Mouse (Mus musculus): ENCODE results near the gene Ndufaf4. TPM values are rescaled to one million over a fixed set of nuclear protein-coding genes. Genes with fewer than 3 reads are reported as not detected.

The Ndufaf4 gene
- polyA plus RNA-seq, 1 experiment from 2014 or later = 68.6 TPM

GRCm38 (mm10) chr4:24920006-24920577 is 22.2 kb downstream of the Ndufaf4 start:
- Histone ChIP-seq H3K9me3 (no peaks in the 10 kb centered on the region), H3K4me1 (no peaks in the 10 kb centered on the region), H3K36me3 (no peaks in the 10 kb centered on the region), H3K27me3 (ENCODE audit: insufficient read depth, poor library complexity, severe bottlenecking) (no peaks in the 10 kb centered on the region), H3K4me3 (no peak overlapping the region), H3K27ac (no peak overlapping the region)
- DNase-seq (ENCODE audit: low spot score) = no peak
- 83% methylated on average over 5 of the region's 5 CpGs for WGBS

GRCm38 (mm10) chr4:24924726-24925125 is 26.8 kb downstream of the Ndufaf4 start:
- DNase-seq (ENCODE audit: low spot score) = no peak

GRCm38 (mm10) chr4:24928260-24928780 is 30.4 kb downstream of the Ndufaf4 start:
- Histone ChIP-seq H3K9me3 (no peaks in the 10 kb centered on the region), H3K27me3 (ENCODE audit: insufficient read depth, poor library complexity, severe bottlenecking) (no peaks in the 10 kb centered on the region), H3K4me3 (no peak overlapping the region), H3K4me1 (no peaks in the 10 kb centered on the region), H3K27ac (no peak overlapping the region), H3K36me3 (no peaks in the 10 kb centered on the region)
- WGBS = 81% methylated on average over 5 of the region's 5 CpGs
- no peak for DNase-seq (ENCODE audit: low spot score)

More at GRCm38 (mm10) chr4:24924726-24925125, 26.8 kb downstream of the Ndufaf4 start:
- 69% methylated on average over 2 of the region's 2 CpGs for WGBS
- no peaks in the 10 kb centered on the region for H3K36me3 ChIP-seq
- no peaks in the 10 kb centered on the region for H3K9me3 ChIP-seq
- no peaks in the 10 kb centered on the region for H3K4me1 ChIP-seq
- H3K27ac ChIP-seq = no peak overlapping the region
- H3K27me3 ChIP-seq (ENCODE audit: insufficient read depth, poor library complexity, severe bottlenecking) = no peaks in the 10 kb centered on the region
- no peak overlapping the region for H3K4me3 ChIP-seq

GRCm38 (mm10) chr4:24928926-24929325 is 31.0 kb downstream of the Ndufaf4 start:
- 82% methylated on average over 5 of the region's 5 CpGs for WGBS

GRCm38 (mm10) chr4:24942728-24943424 is 45.0 kb downstream of the Ndufaf4 start:
- no peak overlapping the region for H3K4me3 ChIP-seq
- H3K4me1 ChIP-seq = no peaks in the 10 kb centered on the region
- no peaks in the 10 kb centered on the region for H3K27me3 ChIP-seq (ENCODE audit: insufficient read depth, poor library complexity, severe bottlenecking)
- H3K27ac ChIP-seq = no peak overlapping the region
- H3K9me3 ChIP-seq = no peaks in the 10 kb centered on the region
- H3K36me3 ChIP-seq = no peaks in the 10 kb centered on the region
- WGBS = 64% methylated on average over 6 of the region's 6 CpGs
- no peak for DNase-seq (ENCODE audit: low spot score)

More at GRCm38 (mm10) chr4:24928926-24929325, 31.0 kb downstream of the Ndufaf4 start:
- no peaks in the 10 kb centered on the region for H3K9me3 ChIP-seq
- H3K27ac ChIP-seq = no peak overlapping the region
- no peaks in the 10 kb centered on the region for H3K36me3 ChIP-seq
- no peaks in the 10 kb centered on the region for H3K4me1 ChIP-seq
- no peak overlapping the region for H3K4me3 ChIP-seq
- no peaks in the 10 kb centered on the region for H3K27me3 ChIP-seq (ENCODE audit: insufficient read depth, poor library complexity, severe bottlenecking)
- DNase-seq (ENCODE audit: low spot score) = no peak

Other genes with a start within 250 kb of the Ndufaf4 start
- gene Klhl32, start 47.0 kb upstream of the Ndufaf4 start, polyA plus RNA-seq (2016; fragmentation: Nextera tagmentation; extraction: Ambion mirVana) = 1.8 and 2.4 TPM in 2 replicates
- gene Gpr63, start 68.3 kb downstream of the Ndufaf4 start, polyA plus RNA-seq (2016; fragmentation: Nextera tagmentation; extraction: Ambion mirVana) = 0.47 and 0.87 TPM in 2 replicates

Data from heart, embryonic 10.5 days (tissue).